Mouse (Mus musculus) embryonic fibroblast, embryonic 13.5 days (primary cell): Measurements from ENCODE around the gene Foxn3. TPM values are rescaled to one million over a fixed set of nuclear protein-coding genes. Genes with fewer than 3 reads are reported as not detected.

ENCODE experiments used
- H3K27ac ChIP-seq: 2 replicates; pipeline ENCODE4 v1.5.1; 2012; ENCODE audit warnings: low read length, control low read depth, inconsistent platforms; ENCODE audit not compliant: insufficient read depth
- H3K4me1 ChIP-seq: 2 replicates; pipeline ENCODE4 v1.6.1; 2011; ENCODE audit warnings: low read length; ENCODE audit not compliant: control insufficient read depth, insufficient read depth
- H3K4me3 ChIP-seq: 2 replicates; pipeline ENCODE4 v1.5.1; 2011; ENCODE audit warnings: mild to moderate bottlenecking, control low read depth, low read length; ENCODE audit not compliant: insufficient read depth
- CTCF ChIP-seq: IDR thresholded peaks from 2 replicates; pipeline ENCODE4 v1.5.1; 2011; ENCODE audit warnings: mild to moderate bottlenecking, control low read depth, low read length, moderate library complexity, borderline replicate concordance; ENCODE audit not compliant: insufficient read depth
- POLR2A ChIP-seq: IDR thresholded peaks from 2 replicates; pipeline ENCODE4 v1.6.1; 2011; ENCODE audit warnings: low read depth, mild to moderate bottlenecking, control low read depth, low read length, moderate library complexity
- polyA plus RNA-seq: library from polyadenylated mRNA; stranded (reverse); fragments of >200 nt; gene quantifications from 2 replicates; pipeline ENCODE4 v1.2.4, GENCODE M21; 2011; ENCODE audit warnings: low read depth; ENCODE audit not compliant: missing spikeins, insufficient read length

The Foxn3 gene
- polyA plus RNA-seq, 1 experiment = 59.0 TPM

DNA sequence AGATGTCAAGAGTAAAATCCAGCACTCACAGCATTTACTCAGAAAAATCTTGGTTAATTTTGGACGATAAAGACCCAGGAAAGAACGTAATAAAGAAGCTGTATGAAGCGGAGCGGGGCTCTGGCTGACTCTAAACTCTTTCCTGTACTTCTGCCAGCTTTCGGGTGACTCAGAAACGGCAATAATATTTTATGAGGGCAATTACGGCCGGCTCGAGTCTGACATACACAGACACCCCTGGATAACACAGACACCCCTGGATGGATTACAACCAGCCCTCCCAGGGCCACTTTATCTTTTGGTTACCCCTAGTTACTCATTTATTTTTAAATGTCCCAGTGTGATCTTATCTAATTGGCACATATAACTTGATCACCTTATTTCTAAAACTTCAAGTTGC is 211.7 kb downstream of the Foxn3 start:
- H3K4me1 ChIP-seq = peaks cover 10% of the 10 kb centered on the region

DNA sequence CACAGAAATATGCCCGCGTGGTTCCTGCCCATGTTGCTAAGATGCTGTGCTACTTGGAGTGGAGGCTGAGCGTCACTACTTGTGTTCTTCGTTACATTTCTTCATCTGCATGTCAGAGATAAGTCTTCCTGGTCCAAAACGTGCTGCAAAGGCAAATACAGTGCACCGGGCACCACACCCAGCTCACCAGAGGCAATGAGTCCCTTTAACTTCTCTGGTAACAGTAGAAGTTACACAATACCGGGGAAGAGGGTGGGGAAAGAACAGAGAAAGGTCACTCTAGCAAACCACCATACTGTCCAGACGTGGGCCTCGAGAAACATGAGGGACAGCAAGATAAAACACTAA is 213.8 kb downstream of the Foxn3 start:
- TF ChIP-seq CTCF (no peak), POLR2A (no peak)
- H3K4me3 ChIP-seq = no peak overlapping the region
- H3K4me1 ChIP-seq = 0 out of 2 replicates have a peak, but pooled peaks cover 4% of the 10 kb centered on the region
- no peak overlapping the region for H3K27ac ChIP-seq

More for the DNA sequence above, 211.7 kb downstream of the Foxn3 start:
- no peak overlapping the region for H3K4me3 ChIP-seq
- TF ChIP-seq CTCF (no peak), POLR2A (no peak)
- H3K27ac ChIP-seq = peak overlapping the region; percentile 88

DNA sequence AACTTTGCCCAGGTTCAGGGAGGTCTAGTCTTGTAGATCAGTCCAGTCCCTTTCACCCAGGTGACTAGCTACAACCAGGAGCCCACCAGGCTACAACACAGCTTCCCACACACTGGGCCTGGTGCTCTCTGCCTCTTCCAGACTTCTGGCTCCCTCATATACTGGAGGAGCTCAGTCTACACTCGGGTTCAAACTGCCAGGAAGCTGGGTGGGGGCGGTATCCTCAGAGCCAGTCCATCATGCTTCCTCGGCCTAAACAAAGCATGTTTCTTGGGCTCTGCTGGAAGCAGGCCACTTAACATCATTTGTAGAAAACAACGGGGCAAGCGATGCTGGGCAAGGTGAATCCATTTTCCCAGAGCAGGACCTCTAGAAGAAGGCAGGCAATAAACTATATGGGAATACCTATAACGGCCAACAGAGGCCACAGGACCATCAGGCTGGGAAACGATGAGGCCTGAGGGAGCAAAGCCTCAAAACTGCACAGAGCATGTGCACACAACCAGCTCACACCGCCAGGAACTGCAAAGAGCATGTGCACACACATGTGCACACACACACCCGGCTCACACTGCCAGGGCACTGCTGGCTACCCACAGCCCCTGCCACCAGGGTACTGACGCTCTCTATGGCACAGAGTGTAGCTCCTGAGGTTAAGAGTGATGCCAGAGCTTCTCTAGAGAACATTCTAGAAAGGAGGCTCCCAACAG is 214.3 kb downstream of the Foxn3 start:
- Histone ChIP-seq H3K4me3 (no peak overlapping the region), H3K27ac (no peak overlapping the region), H3K4me1 (0 out of 2 replicates have a peak, but pooled peaks cover 4% of the 10 kb centered on the region)
- TF ChIP-seq CTCF (no peak), POLR2A (no peak)

DNA sequence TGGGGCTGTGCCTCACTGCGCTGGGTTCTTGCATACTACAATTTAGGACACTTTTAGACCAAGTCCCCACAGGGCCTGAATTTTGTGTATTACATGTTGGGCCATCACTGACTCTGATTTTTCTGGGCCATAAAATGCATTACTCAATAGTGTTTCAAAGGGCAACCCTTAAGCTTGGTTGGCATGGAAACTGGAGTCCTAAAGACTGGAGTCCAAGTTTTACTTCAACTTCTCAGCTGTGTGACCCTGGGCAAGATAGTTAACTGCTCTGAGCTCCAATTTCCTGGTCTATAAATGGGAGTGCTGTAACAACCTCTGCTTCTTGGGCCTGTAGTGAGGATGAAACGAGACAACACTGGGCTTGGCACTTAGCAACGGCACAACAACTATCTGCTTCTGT is 215.9 kb downstream of the Foxn3 start:
- Histone ChIP-seq H3K4me1 (0 out of 2 replicates have a peak, but pooled peaks cover 4% of the 10 kb centered on the region), H3K4me3 (no peak overlapping the region), H3K27ac (no peak overlapping the region)
- TF ChIP-seq CTCF (no peak), POLR2A (no peak)

DNA sequence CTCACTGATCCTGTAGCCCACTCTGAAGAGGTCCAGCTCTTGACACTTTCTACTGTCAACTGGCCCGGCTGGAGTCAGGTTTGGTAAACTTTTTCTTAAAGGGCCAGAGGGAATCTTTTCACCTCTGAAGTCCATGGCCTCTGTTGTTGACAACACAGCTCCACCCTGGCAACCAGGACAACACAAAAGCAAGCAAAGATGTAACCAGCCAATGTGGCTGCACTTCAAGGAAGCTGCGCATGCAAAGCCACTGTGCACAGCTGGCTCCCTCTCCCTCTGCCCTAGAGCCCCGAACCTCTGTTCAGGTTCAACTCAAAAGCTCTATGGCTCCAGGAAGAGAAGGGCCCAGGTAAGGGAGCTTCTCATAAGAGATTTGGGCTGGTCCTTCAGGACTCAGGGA is 216.4 kb downstream of the Foxn3 start:
- H3K4me1 ChIP-seq = 0 out of 2 replicates have a peak, but pooled peaks cover 2% of the 10 kb centered on the region
- H3K4me3 ChIP-seq = no peak overlapping the region
- no peak overlapping the region for H3K27ac ChIP-seq
- TF ChIP-seq CTCF (no peak), POLR2A (no peak)

DNA sequence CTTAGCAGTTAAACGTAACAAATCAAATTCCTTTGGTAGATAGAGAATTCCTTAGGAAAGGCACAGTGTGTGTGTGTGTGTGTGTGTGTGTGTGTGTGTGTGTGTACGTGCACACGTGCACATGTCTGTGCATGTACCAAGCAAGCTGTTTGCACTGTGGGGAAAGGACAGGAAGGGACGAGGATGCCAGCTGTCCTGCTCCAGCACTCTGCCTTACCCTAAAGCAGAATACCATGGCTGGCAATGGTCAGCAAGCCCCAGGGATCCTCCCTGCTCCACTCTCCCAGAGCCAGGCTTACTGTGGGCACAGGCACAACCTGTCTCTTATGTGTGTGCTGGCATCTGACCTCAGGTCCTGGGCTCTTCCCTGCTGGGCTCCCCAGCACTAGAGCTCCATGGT is 218.1 kb downstream of the Foxn3 start:
- no peak overlapping the region for H3K27ac ChIP-seq
- TF ChIP-seq POLR2A (no peak), CTCF (no peak)
- no peaks in the 10 kb centered on the region; the same call in 1 of the 2 replicates for H3K4me1 ChIP-seq
- no peak overlapping the region for H3K4me3 ChIP-seq

DNA sequence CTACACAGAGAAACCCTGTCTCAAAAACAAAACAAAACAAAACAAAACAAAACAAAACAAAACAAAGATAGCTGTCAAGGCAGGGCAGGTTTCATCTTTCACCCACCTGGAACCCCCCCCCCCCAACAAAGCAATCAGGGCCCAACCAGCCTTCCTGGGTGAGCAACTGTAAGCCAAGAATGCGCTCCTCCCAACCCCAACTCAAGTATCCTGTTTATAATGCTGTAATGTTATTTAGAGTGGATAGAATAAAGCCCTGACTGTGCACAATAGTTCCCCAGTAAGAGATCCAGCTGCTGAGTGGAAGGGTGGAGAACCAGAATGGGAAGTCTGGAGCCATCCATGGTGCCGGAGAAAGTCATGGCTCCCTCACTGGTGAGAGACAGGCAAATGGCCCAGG is 220.0 kb downstream of the Foxn3 start:
- Histone ChIP-seq H3K4me1 (peaks cover 4% of the 10 kb centered on the region), H3K4me3 (no peak overlapping the region), H3K27ac (no peak overlapping the region)
- TF ChIP-seq CTCF (no peak), POLR2A (no peak)

DNA sequence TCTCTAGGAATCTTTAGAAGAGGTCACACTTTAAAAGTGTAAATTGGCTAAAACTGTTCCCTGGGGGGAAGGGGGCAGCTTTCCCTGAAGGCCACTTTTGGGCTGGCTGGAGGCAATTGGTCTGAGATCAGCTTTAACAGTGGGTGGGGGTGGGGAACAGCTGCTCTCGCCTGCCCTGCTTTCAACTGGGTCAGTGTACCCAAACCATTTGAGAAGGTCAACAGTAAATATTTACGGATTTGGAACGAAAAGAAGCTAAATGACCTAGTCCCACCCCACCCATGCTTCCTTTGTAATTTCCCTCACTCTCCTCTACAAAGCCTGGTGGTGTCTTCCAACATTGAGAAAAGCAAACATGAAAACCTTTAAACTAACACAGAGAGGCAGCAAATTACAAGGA is 221.2 kb downstream of the Foxn3 start:
- no peak for TF ChIP-seq POLR2A
- TF ChIP-seq CTCF = no peak
- H3K27ac ChIP-seq = peak overlapping the region; percentile 80

DNA sequence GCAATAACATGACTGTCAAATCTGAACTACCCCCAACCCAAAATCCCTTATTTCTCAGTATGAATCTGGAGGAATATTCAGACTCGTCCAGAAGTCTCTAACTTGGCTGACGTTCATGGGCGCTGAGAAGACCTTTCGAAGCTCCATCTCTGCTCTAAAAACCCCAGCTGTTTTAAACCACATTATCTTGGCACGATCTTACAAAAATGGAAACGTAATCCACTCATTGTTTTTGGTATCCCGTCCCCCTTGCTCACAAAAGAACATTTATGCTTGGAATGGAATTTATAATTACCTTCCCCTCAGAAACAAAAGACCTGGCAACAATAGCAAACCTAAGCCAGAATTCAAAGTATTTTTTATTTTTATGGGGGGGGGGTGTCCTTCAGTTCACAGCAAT is 221.6 kb downstream of the Foxn3 start:
- H3K4me1 ChIP-seq = peaks cover 9% of the 10 kb centered on the region
- peak overlapping the region; percentile 80 for H3K27ac ChIP-seq
- H3K4me3 ChIP-seq = no peak overlapping the region
- TF ChIP-seq CTCF (no peak), POLR2A (no peak)

More for the DNA sequence above, 221.2 kb downstream of the Foxn3 start:
- Histone ChIP-seq H3K4me1 (peaks cover 6% of the 10 kb centered on the region), H3K4me3 (no peak overlapping the region)

DNA sequence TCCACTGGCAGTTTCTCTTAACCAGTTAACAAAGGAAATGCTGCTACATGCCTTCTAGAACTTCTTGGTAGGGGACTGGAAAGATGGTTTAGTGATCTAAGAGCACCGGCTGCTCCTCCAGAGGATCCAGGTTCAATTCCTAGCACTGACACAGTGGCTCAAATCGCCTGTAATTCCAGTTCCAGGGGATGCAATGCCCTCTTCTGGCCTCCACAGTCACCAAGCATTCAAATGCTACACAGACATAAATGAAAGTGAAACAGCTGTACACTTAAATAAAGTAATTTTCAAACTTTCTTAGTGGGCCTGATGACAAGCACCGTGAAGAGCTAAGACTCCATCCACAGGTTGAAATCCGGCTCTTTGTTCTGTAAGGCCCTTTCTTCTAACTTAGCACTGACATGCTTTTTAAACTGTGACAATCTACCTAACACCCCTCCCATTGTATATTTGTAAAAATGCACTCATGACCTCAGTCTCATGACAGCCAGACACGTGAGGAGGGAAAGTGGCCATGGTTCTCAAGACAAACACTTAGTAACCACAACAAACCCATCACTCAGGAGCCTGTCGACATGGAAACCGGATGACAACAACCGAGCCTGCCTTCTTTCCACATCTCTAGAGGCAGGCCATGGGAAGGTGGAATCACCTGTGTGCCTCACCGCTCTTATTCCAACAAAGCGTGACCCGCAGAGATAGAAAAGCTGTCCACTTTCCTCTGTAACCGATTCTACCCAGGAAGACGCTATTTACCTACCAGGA is 222.8 kb downstream of the Foxn3 start:
- no peak overlapping the region for H3K27ac ChIP-seq
- peaks cover 16% of the 10 kb centered on the region for H3K4me1 ChIP-seq
- TF ChIP-seq POLR2A (no peak), CTCF (no peak)
- no peak overlapping the region for H3K4me3 ChIP-seq
